Mouse (Mus musculus): ENCODE results near the gene Nup62cl. TPM values are rescaled to one million over a fixed set of nuclear protein-coding genes. Genes with fewer than 3 reads are reported as not detected.

Gene Nup62cl
- 160 and 181 TPM in 2 replicates for polyA plus RNA-seq (2011; ENCODE audit: insufficient read depth, insufficient read length, low read depth, missing spikeins)

DNA sequence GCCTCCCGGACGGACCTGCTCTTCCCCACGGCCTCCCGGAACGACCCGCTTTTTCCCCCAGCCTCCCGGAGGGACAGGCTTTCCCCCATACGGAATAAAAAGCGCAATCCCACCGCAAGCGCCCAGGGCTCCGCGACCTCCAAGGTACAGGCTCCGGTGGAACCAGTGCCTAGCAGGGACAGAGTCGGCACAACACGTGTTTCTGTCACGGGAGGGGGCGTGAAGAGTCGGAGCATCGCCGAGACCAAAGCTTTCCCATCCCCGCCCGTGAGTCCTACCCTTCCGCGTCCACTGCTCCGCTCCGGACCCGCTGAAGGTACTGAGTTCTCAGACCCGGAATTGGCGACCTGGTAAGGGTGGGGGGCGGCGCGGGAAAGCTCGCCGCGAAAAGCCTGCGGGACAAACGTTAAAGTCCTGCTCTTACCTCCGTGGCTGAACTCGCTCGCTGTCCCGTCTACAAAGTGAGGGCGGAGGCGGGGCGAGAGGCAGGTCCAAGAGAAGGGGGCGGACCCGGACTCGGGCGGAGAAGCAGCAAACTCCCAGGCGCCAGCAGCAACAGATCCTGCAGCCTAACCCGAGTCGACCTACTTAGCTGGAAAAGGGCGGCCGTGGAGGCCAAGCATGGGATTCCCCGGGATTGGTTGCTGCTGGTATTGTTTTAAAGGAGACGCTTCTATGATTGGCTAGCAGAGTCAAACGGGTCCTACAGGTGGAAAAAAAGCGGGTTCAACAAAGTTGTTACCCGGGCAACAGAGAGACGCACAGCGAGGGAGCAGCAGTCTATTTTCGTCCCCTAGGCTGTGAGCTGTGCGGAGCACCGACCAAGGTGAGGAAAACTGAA, at the start of gene Nup62cl, which contains the start of gene Pih1h3b:
TSS of gene Nup62cl (minus strand) at position 578 of the 841 bp plus-strand sequence.
TSS of gene Pih1h3b (plus strand) at position 745 of the 841 bp plus-strand sequence.
- Histone ChIP-seq H3K4me1 (ENCODE audit: control insufficient read depth, insufficient read depth, low read length) (no peaks in the 10 kb centered on the region), H3K9me3 (replicated peaks; ENCODE audit: control insufficient read depth, insufficient read depth, low read length, poor library complexity, severe bottlenecking) (no peaks in the 10 kb centered on the region), H3K36me3 (ENCODE audit: control insufficient read depth, insufficient read depth, low read length, poor library complexity, severe bottlenecking) (no peaks in the 10 kb centered on the region), H3K27me3 (ENCODE audit: control insufficient read depth, insufficient read depth, low read length, poor library complexity, severe bottlenecking) (no peaks in the 10 kb centered on the region), H3K9ac (ENCODE audit: low read depth, poor library complexity, severe bottlenecking) (peak within 1 kb of the TSS; percentile 98), H3K4me3 (ENCODE audit: low read depth, low read length) (peak within 1 kb of the TSS; percentile 83), H3K27ac (ENCODE audit: insufficient read depth, low read length) (no peak within 1 kb of the TSS)
- TF ChIP-seq EP300 (IDR thresholded peaks at IDR 0.05; ENCODE audit: insufficient read depth, low read depth, low read length) = no peak
- no peak for TF ChIP-seq POLR2A (IDR thresholded peaks at IDR 0.05; ENCODE audit: insufficient read depth, low read length)
- TF ChIP-seq CTCF (IDR thresholded peaks at IDR 0.05; ENCODE audit: low read depth, low read length) = no peak

DNA sequence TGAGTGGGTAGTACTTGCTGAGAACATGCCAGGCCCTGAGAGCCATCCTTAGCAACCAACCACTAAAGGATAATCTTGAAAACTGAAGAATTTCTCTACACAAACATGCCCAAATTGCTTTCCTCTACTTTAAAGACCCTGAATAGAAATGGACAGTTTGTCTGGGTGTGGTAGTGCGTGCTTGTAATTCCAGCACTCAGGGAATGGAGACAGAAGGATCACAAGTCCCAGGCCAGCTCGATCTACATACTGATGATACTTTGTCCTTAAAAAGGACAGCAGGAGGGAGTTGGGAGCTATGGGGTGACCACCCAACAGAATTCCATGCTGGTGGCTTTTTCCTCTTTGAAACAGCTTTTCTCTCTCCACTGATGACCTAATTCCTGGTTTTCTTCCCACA, 31.6 kb upstream of the Nup62cl start:
- Histone ChIP-seq H3K27ac (ENCODE audit: insufficient read depth, low read length) (peak overlapping the region; percentile 61; the same call in 1 of the 2 replicates), H3K36me3 (ENCODE audit: control insufficient read depth, insufficient read depth, low read length, poor library complexity, severe bottlenecking) (no peaks in the 10 kb centered on the region), H3K4me3 (ENCODE audit: low read depth, low read length) (no peak overlapping the region), H3K9ac (ENCODE audit: low read depth, poor library complexity, severe bottlenecking) (no peak overlapping the region), H3K4me1 (ENCODE audit: control insufficient read depth, insufficient read depth, low read length) (no peaks in the 10 kb centered on the region), H3K9me3 (replicated peaks; ENCODE audit: control insufficient read depth, insufficient read depth, low read length, poor library complexity, severe bottlenecking) (no peaks in the 10 kb centered on the region), H3K27me3 (ENCODE audit: control insufficient read depth, insufficient read depth, low read length, poor library complexity, severe bottlenecking) (no peaks in the 10 kb centered on the region)
- TF ChIP-seq EP300 (IDR thresholded peaks at IDR 0.05; ENCODE audit: insufficient read depth, low read depth, low read length) (no peak), POLR2A (IDR thresholded peaks at IDR 0.05; ENCODE audit: insufficient read depth, low read length) (no peak), CTCF (IDR thresholded peaks at IDR 0.05; ENCODE audit: low read depth, low read length) (no peak)

DNA sequence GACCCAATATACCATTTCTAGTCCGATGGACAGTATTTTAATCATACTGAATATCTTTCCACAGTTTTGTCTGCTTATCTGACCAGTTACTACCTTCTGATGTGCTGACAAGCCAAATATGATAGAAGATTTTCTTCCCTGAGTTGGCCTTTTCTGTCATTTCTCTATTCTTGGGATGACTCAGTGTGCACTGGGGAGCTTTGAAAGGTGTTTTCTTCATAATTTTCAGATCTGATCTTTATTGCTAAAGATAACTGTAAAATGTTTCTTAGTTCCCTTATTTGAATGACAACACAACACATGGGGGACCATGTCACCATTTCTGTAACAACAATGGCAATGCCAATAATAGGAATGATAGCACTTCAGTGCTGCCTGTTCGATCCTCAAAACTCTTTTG, 20.0 kb upstream of the Nup62cl start:
- H3K27me3 ChIP-seq (ENCODE audit: control insufficient read depth, insufficient read depth, low read length, poor library complexity, severe bottlenecking) = no peaks in the 10 kb centered on the region

DNA sequence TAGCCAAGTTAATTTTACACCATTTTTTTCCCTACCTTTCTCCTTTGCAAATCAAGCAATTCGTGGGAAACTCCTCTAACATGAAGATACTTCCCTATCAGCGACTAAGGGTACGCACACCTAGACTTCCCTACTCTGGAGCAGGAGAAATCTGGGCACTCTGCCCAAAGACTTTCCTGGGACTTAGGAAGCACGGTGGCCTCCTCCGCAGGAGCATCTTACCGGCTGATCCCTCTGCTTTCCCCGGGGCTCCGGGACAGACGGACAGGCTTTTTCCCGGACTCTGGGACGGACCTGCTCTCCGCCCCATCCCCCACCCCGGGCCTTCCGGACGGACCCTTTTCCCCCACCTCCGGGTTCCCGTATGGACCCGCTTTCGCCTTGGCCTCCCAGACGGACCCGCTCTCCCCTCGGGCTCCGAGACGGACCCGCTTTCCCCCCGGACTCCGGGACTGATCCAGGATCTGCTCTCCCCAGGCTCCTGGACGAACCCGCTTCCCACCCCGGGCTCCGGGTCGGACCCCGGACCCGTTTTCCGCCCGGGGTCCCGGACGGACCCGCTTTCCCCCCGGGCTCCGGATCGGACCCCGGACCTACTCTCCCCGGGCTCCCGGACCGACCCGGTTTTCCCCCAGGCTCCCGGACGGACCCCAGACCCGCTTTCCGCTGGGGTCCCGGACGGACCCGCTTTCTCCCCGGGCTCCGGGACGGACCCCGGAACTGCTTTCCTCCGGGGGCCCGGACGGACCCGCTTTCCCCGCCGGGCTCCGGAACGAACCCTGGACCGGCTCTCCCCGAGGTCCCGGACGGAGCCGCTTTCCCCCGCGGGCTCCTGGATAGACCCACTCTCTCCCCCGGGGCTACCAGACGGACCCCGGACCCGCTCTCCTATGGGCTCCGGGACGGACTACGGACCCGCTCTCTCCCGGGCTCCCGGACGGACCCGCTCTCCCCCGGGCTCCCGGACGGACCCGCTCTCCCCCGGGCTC, 1.3 kb downstream of the Nup62cl start:
- Histone ChIP-seq H3K36me3 (ENCODE audit: control insufficient read depth, insufficient read depth, low read length, poor library complexity, severe bottlenecking) (no peaks in the 10 kb centered on the region), H3K9me3 (replicated peaks; ENCODE audit: control insufficient read depth, insufficient read depth, low read length, poor library complexity, severe bottlenecking) (no peaks in the 10 kb centered on the region), H3K9ac (ENCODE audit: low read depth, poor library complexity, severe bottlenecking) (peak overlapping the region; percentile 98), H3K27me3 (ENCODE audit: control insufficient read depth, insufficient read depth, low read length, poor library complexity, severe bottlenecking) (no peaks in the 10 kb centered on the region), H3K27ac (ENCODE audit: insufficient read depth, low read length) (no peak overlapping the region), H3K4me3 (ENCODE audit: low read depth, low read length) (peak overlapping the region; percentile 83), H3K4me1 (ENCODE audit: control insufficient read depth, insufficient read depth, low read length) (no peaks in the 10 kb centered on the region)
- TF ChIP-seq EP300 (IDR thresholded peaks at IDR 0.05; ENCODE audit: insufficient read depth, low read depth, low read length) (no peak), CTCF (IDR thresholded peaks at IDR 0.05; ENCODE audit: low read depth, low read length) (no peak), POLR2A (IDR thresholded peaks at IDR 0.05; ENCODE audit: insufficient read depth, low read length) (no peak)

More for the DNA sequence above, 20.0 kb upstream of the Nup62cl start:
- H3K4me1 ChIP-seq (ENCODE audit: control insufficient read depth, insufficient read depth, low read length) = no peaks in the 10 kb centered on the region
- TF ChIP-seq POLR2A (IDR thresholded peaks at IDR 0.05; ENCODE audit: insufficient read depth, low read length) = no peak
- TF ChIP-seq CTCF (IDR thresholded peaks at IDR 0.05; ENCODE audit: low read depth, low read length) = no peak
- TF ChIP-seq EP300 (IDR thresholded peaks at IDR 0.05; ENCODE audit: insufficient read depth, low read depth, low read length) = no peak
- no peaks in the 10 kb centered on the region for H3K9me3 ChIP-seq (replicated peaks; ENCODE audit: control insufficient read depth, insufficient read depth, low read length, poor library complexity, severe bottlenecking)
- H3K9ac ChIP-seq (ENCODE audit: low read depth, poor library complexity, severe bottlenecking) = no peak overlapping the region
- no peak overlapping the region for H3K27ac ChIP-seq (ENCODE audit: insufficient read depth, low read length)
- H3K36me3 ChIP-seq (ENCODE audit: control insufficient read depth, insufficient read depth, low read length, poor library complexity, severe bottlenecking) = no peaks in the 10 kb centered on the region
- H3K4me3 ChIP-seq (ENCODE audit: low read depth, low read length) = no peak overlapping the region

DNA sequence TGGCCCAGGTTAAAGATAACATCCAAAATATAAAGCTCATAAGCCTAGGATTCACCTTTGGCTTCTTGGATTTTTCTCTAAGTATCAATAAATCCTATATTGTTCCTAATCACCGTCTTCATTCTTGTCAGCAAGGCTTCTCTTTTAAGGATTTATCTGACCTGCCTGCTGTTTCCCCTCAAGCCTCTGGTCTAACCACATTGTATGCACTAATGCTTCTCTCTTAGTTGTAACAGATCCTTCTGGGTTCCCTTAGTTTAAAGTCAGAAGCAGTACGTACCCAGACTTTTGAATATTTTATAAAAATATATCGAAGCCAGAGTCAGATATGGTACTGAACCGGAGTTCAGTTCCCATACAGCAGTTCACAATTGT, 63.8 kb downstream of the Nup62cl start:
- Histone ChIP-seq H3K9me3 (replicated peaks; ENCODE audit: control insufficient read depth, insufficient read depth, low read length, poor library complexity, severe bottlenecking) (no peaks in the 10 kb centered on the region), H3K27ac (ENCODE audit: insufficient read depth, low read length) (peak overlapping the region; percentile 97), H3K9ac (ENCODE audit: low read depth, poor library complexity, severe bottlenecking) (no peak overlapping the region; the same call in 1 of the 2 replicates), H3K27me3 (ENCODE audit: control insufficient read depth, insufficient read depth, low read length, poor library complexity, severe bottlenecking) (no peaks in the 10 kb centered on the region), H3K36me3 (ENCODE audit: control insufficient read depth, insufficient read depth, low read length, poor library complexity, severe bottlenecking) (no peaks in the 10 kb centered on the region), H3K4me1 (ENCODE audit: control insufficient read depth, insufficient read depth, low read length) (peaks cover 7% of the 10 kb centered on the region), H3K4me3 (ENCODE audit: low read depth, low read length) (no peak overlapping the region)
- TF ChIP-seq CTCF (IDR thresholded peaks at IDR 0.05; ENCODE audit: low read depth, low read length) (no peak), EP300 (IDR thresholded peaks at IDR 0.05; ENCODE audit: insufficient read depth, low read depth, low read length) (no peak), POLR2A (IDR thresholded peaks at IDR 0.05; ENCODE audit: insufficient read depth, low read length) (no peak)

Measured in ES-Bruce4 (cell line).